Mouse (Mus musculus): ENCODE measurements around the gene Mrc2. TPM values are rescaled to one million over a fixed set of nuclear protein-coding genes. Genes with fewer than 3 reads are reported as not detected.

The Mrc2 gene
- polyA plus RNA-seq, 1 experiment from 2014 or later = 33.6 TPM

- Histone ChIP-seq H3K27ac (peak overlapping the region; percentile 77; the same call in 1 of the 2 replicates), H3K4me2 (no peak overlapping the region), H3K4me1 (peaks cover 40% of the 10 kb centered on the region), H3K36me3 (peaks cover 18% of the 10 kb centered on the region), H3K9ac (no peak overlapping the region), H3K27me3 (no peaks in the 10 kb centered on the region), H3K9me3 (no peaks in the 10 kb centered on the region), H3K4me3 (no peak overlapping the region)
- WGBS = 82% methylated on average over 4 of the region's 4 CpGs
- no peak for ATAC-seq (ENCODE audit: insufficient number of reproducible peaks, low FRiP score, low TSS enrichment, low read depth)
These were observed 61.4 kb downstream of the Mrc2 start for GRCm38 (mm10) chr11:105353891-105354280.

GRCm38 (mm10) chr11:105356301-105356700 lies 63.9 kb downstream of the Mrc2 start:
- H3K36me3 ChIP-seq = no peaks in the 10 kb centered on the region
- H3K4me3 ChIP-seq = no peak overlapping the region
- no peak overlapping the region for H3K27ac ChIP-seq
- no peaks in the 10 kb centered on the region for H3K27me3 ChIP-seq
- ATAC-seq (ENCODE audit: insufficient number of reproducible peaks, low FRiP score, low TSS enrichment, low read depth) = no peak
- H3K4me1 ChIP-seq = peaks cover 36% of the 10 kb centered on the region
- H3K9me3 ChIP-seq = no peaks in the 10 kb centered on the region
- no peak overlapping the region for H3K4me2 ChIP-seq
- 56% methylated on average over 7 of the region's 7 CpGs for WGBS
- H3K9ac ChIP-seq = no peak overlapping the region

- Histone ChIP-seq H3K27me3 (no peaks in the 10 kb centered on the region), H3K4me3 (no peak overlapping the region), H3K27ac (no peak overlapping the region), H3K4me2 (no peak overlapping the region), H3K9me3 (no peaks in the 10 kb centered on the region), H3K4me1 (peaks cover 19% of the 10 kb centered on the region), H3K9ac (no peak overlapping the region), H3K36me3 (no peaks in the 10 kb centered on the region)
- no peak for ATAC-seq (ENCODE audit: insufficient number of reproducible peaks, low FRiP score, low TSS enrichment, low read depth)
- WGBS = 89% methylated on average over 4 of the region's 4 CpGs
These were observed 69.8 kb downstream of the Mrc2 start for GRCm38 (mm10) chr11:105362041-105362765.

GRCm38 (mm10) chr11:105362946-105363597 lies 70.6 kb downstream of the Mrc2 start:
- peak; percentile 49 for ATAC-seq (ENCODE audit: insufficient number of reproducible peaks, low FRiP score, low TSS enrichment, low read depth)

GRCm38 (mm10) chr11:105363598-105364385 lies 71.3 kb downstream of the Mrc2 start:
- H3K9ac ChIP-seq = peak overlapping the region; percentile 45; the same call in 1 of the 2 replicates
- H3K4me1 ChIP-seq = peaks cover 19% of the 10 kb centered on the region
- peak overlapping the region; percentile 89 for H3K4me2 ChIP-seq
- peak; percentile 20; the same call in 1 of the 2 replicates for ATAC-seq (ENCODE audit: insufficient number of reproducible peaks, low FRiP score, low TSS enrichment, low read depth)
- no peak overlapping the region for H3K27ac ChIP-seq
- H3K9me3 ChIP-seq = no peaks in the 10 kb centered on the region
- peak overlapping the region; percentile 56 for H3K4me3 ChIP-seq
- 48% methylated on average over 12 of the region's 12 CpGs for WGBS
- no peaks in the 10 kb centered on the region for H3K36me3 ChIP-seq
- H3K27me3 ChIP-seq = no peaks in the 10 kb centered on the region

More at GRCm38 (mm10) chr11:105362946-105363597, 70.6 kb downstream of the Mrc2 start:
- Histone ChIP-seq H3K9ac (peak overlapping the region; percentile 45), H3K27ac (no peak overlapping the region), H3K4me1 (peaks cover 19% of the 10 kb centered on the region), H3K36me3 (no peaks in the 10 kb centered on the region), H3K9me3 (no peaks in the 10 kb centered on the region), H3K4me3 (peak overlapping the region; percentile 56), H3K4me2 (peak overlapping the region; percentile 89), H3K27me3 (no peaks in the 10 kb centered on the region)
- WGBS = 2% methylated on average over 40 of the region's 40 CpGs

GRCm38 (mm10) chr11:105364386-105365065 lies 72.1 kb downstream of the Mrc2 start:
- Histone ChIP-seq H3K4me1 (peaks cover 19% of the 10 kb centered on the region), H3K27me3 (no peaks in the 10 kb centered on the region), H3K9me3 (no peaks in the 10 kb centered on the region), H3K9ac (no peak overlapping the region), H3K4me2 (no peak overlapping the region), H3K4me3 (no peak overlapping the region), H3K27ac (no peak overlapping the region), H3K36me3 (no peaks in the 10 kb centered on the region)
- ATAC-seq (ENCODE audit: insufficient number of reproducible peaks, low FRiP score, low TSS enrichment, low read depth) = no peak
- 42% methylated on average over 12 of the region's 12 CpGs for WGBS

GRCm38 (mm10) chr11:105365611-105366010 lies 73.2 kb downstream of the Mrc2 start:
- Histone ChIP-seq H3K27me3 (no peaks in the 10 kb centered on the region), H3K36me3 (no peaks in the 10 kb centered on the region), H3K4me3 (no peak overlapping the region), H3K4me1 (peaks cover 19% of the 10 kb centered on the region), H3K9ac (no peak overlapping the region), H3K27ac (no peak overlapping the region), H3K4me2 (no peak overlapping the region), H3K9me3 (no peaks in the 10 kb centered on the region)
- WGBS = 82% methylated on average over 3 of the region's 3 CpGs
- no peak for ATAC-seq (ENCODE audit: insufficient number of reproducible peaks, low FRiP score, low TSS enrichment, low read depth)

GRCm38 (mm10) chr11:105366051-105366450 lies 73.6 kb downstream of the Mrc2 start:
- H3K9ac ChIP-seq = no peak overlapping the region
- 79% methylated on average over 3 of the region's 4 CpGs for WGBS
- ATAC-seq (ENCODE audit: insufficient number of reproducible peaks, low FRiP score, low TSS enrichment, low read depth) = no peak
- H3K4me1 ChIP-seq = peaks cover 19% of the 10 kb centered on the region
- H3K36me3 ChIP-seq = no peaks in the 10 kb centered on the region
- H3K4me3 ChIP-seq = no peak overlapping the region
- no peak overlapping the region for H3K27ac ChIP-seq
- no peak overlapping the region for H3K4me2 ChIP-seq
- H3K27me3 ChIP-seq = no peaks in the 10 kb centered on the region
- no peaks in the 10 kb centered on the region for H3K9me3 ChIP-seq

GRCm38 (mm10) chr11:105367163-105367562 lies 74.7 kb downstream of the Mrc2 start:
- H3K27ac ChIP-seq = no peak overlapping the region
- no peak for ATAC-seq (ENCODE audit: insufficient number of reproducible peaks, low FRiP score, low TSS enrichment, low read depth)
- H3K4me2 ChIP-seq = no peak overlapping the region
- no peaks in the 10 kb centered on the region for H3K27me3 ChIP-seq
- no peaks in the 10 kb centered on the region for H3K9me3 ChIP-seq
- H3K4me3 ChIP-seq = no peak overlapping the region
- no peaks in the 10 kb centered on the region for H3K36me3 ChIP-seq
- WGBS = 80% methylated on average over 3 of the region's 3 CpGs
- no peak overlapping the region for H3K9ac ChIP-seq
- peaks cover 19% of the 10 kb centered on the region for H3K4me1 ChIP-seq

GRCm38 (mm10) chr11:105368833-105369232 lies 76.4 kb downstream of the Mrc2 start:
- Histone ChIP-seq H3K9me3 (no peaks in the 10 kb centered on the region), H3K9ac (no peak overlapping the region), H3K4me1 (peaks cover 7% of the 10 kb centered on the region), H3K4me2 (no peak overlapping the region), H3K36me3 (no peaks in the 10 kb centered on the region), H3K27me3 (no peaks in the 10 kb centered on the region), H3K4me3 (no peak overlapping the region), H3K27ac (no peak overlapping the region)
- no peak for ATAC-seq (ENCODE audit: insufficient number of reproducible peaks, low FRiP score, low TSS enrichment, low read depth)
- WGBS = 84% methylated on average over 5 of the region's 5 CpGs

GRCm38 (mm10) chr11:105369526-105370386 lies 77.3 kb downstream of the Mrc2 start:
- no peaks in the 10 kb centered on the region for H3K36me3 ChIP-seq
- no peak overlapping the region for H3K4me2 ChIP-seq
- no peak overlapping the region for H3K4me3 ChIP-seq
- no peak overlapping the region for H3K27ac ChIP-seq
- no peaks in the 10 kb centered on the region for H3K9me3 ChIP-seq
- no peak for ATAC-seq (ENCODE audit: insufficient number of reproducible peaks, low FRiP score, low TSS enrichment, low read depth)
- no peak overlapping the region for H3K9ac ChIP-seq
- 82% methylated on average over 13 of the region's 13 CpGs for WGBS
- 0 out of 2 replicates have a peak, but pooled peaks cover 3% of the 10 kb centered on the region for H3K4me1 ChIP-seq
- no peaks in the 10 kb centered on the region for H3K27me3 ChIP-seq

All from limb, embryonic 15.5 days (tissue).